Mouse (Mus musculus) thymus, postnatal 36 days (tissue): ENCODE data around the gene Rbbp6.

Source experiments
- DNase-seq, 2 experiments: peaks; one replicate each; pipeline ENCODE4 v3.0.0; 2022; ENCODE audit warnings: mixed read lengths in 2 of 2

Gene Rbbp6

GRCm38 (mm10) chr7:122965386-122965785 is at the start of gene Rbbp6:
TSS of gene Rbbp6 (plus strand) at chr7:122965686.
- no peak for DNase-seq

- DNase-seq, result no peak
Observed at GRCm38 (mm10) chr7:122919728-122920582, 45.5 kb upstream of the Rbbp6 start.

- no peak for DNase-seq
Observed at GRCm38 (mm10) chr7:122921537-122921936, 43.9 kb upstream of the Rbbp6 start.

- no peak for DNase-seq
Observed at GRCm38 (mm10) chr7:122924256-122924655, 41.2 kb upstream of the Rbbp6 start.

GRCm38 (mm10) chr7:122930494-122930893 is 35.0 kb upstream of the Rbbp6 start:
- DNase-seq, result no peak

- no peak for DNase-seq
Observed at GRCm38 (mm10) chr7:122932171-122932570, 33.3 kb upstream of the Rbbp6 start.

GRCm38 (mm10) chr7:122936626-122937025 is 28.9 kb upstream of the Rbbp6 start:
- no peak for DNase-seq

- DNase-seq, result no peak
Observed at GRCm38 (mm10) chr7:122938197-122938596, 27.3 kb upstream of the Rbbp6 start.

GRCm38 (mm10) chr7:122939181-122939580 is 26.3 kb upstream of the Rbbp6 start:
- no peak for DNase-seq

- DNase-seq, result peak; percentile 8 to 16
Observed at GRCm38 (mm10) chr7:122940371-122941075, 25.0 kb upstream of the Rbbp6 start.

GRCm38 (mm10) chr7:122942111-122942510 is 23.4 kb upstream of the Rbbp6 start:
- DNase-seq, result no peak

GRCm38 (mm10) chr7:122945149-122945548 is 20.3 kb upstream of the Rbbp6 start:
- peak; percentile 41 to 65 for DNase-seq

GRCm38 (mm10) chr7:122949268-122949667 is 16.2 kb upstream of the Rbbp6 start:
- DNase-seq, result no peak

GRCm38 (mm10) chr7:122951464-122951863 is 14.0 kb upstream of the Rbbp6 start:
- no peak for DNase-seq

GRCm38 (mm10) chr7:122952066-122952465 is 13.4 kb upstream of the Rbbp6 start:
- DNase-seq, result no peak

- DNase-seq, result no peak
Observed at GRCm38 (mm10) chr7:122954451-122955225, 10.8 kb upstream of the Rbbp6 start.

- DNase-seq, result peak; percentile 33 to 46
Observed at GRCm38 (mm10) chr7:122955226-122955955, 10.1 kb upstream of the Rbbp6 start.

GRCm38 (mm10) chr7:122968751-122969150 is 3.3 kb downstream of the Rbbp6 start:
- no peak for DNase-seq

- DNase-seq, result peak; percentile 95
Observed at GRCm38 (mm10) chr7:122969231-122970032, 3.9 kb downstream of the Rbbp6 start.

GRCm38 (mm10) chr7:122970119-122970781 is 4.8 kb downstream of the Rbbp6 start:
- peak; percentile 60 to 71 for DNase-seq

GRCm38 (mm10) chr7:122970864-122971420 is 5.5 kb downstream of the Rbbp6 start:
- DNase-seq, result no peak
